Mouse (Mus musculus): ENCODE results near the gene Snupn.

The Snupn gene

DNA sequence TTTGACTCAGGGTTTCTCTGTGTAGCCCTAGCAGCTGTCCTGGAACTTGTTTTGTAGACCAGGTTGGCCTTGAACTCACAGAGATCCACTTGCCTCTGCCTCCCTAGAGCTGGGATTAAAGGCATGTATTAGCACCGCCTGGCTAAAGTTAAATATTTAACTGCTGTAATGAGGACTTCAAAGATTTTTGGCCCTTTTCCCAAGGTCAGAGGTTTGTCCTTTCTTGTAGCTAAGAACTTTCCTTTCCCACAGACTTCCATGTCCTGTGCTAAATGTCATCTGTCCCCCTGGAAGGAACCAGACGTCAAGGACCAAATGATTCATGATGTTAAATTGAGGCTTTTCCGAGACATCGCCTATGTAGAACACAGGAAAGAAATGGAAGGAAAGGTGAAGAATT is 52.3 kb downstream of the Snupn start:
- no peak for DNase-seq (ENCODE audit: low read depth, low spot score)

DNA sequence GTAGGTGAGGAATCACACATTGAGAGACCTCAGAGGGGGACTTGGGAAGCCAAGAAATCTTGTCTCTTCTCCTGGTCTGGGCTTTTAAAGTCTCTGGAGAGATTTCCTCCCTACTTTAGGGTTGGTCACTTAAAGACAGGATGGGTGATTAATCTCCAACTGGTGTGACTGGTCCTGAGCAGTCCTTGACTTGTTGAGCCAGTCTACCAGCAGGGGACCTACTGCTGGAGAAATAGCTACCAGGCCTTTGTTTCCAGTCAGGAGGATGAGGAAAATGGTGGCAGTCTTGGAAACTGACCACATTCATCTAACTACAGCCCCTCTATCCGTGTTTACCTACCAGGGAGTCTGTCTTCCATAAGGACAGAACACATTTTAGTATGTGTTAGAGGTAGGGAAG is 61.7 kb downstream of the Snupn start:
- no peak for DNase-seq (ENCODE audit: low read depth, low spot score)

DNA sequence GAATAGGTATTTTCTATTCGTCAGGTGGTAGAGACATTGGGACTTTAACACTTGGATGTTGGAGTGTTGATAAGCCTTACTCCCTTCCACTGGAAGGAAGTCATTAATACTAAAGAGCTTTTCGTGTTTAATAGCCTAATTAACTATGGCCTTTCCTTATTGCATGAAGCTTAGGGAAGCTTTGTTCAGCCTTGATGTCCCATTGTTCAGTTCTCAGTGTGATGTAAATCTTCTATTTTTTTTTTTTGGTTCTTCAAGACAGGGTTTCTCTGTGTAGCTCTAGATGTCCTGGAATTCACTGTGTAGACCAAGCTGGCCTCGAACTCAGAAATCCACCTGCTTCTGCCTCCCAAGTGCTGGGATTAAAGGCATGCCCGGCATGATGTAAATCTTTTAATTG is 62.2 kb downstream of the Snupn start:
- no peak for DNase-seq (ENCODE audit: low read depth, low spot score)

DNA sequence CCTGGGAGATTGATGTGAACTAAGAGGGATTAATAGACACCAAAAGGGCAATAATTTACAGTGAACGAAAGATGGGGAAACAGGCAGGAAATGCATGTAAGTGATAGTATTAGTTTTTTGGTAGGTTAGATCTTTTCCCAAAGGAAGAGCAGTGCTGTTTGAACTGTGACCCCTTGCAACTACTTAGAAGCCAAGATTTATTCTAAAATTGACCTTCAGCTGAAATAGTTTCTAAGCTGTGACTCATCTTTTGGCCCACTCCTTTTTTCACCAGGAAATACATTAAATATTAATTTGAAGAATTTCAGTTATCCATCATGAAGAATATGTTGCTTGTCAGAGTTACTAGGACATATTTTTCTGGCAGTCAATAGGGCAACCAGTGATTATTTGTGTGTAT is 63.1 kb downstream of the Snupn start:
- DNase-seq (ENCODE audit: low read depth, low spot score), result no peak

DNA sequence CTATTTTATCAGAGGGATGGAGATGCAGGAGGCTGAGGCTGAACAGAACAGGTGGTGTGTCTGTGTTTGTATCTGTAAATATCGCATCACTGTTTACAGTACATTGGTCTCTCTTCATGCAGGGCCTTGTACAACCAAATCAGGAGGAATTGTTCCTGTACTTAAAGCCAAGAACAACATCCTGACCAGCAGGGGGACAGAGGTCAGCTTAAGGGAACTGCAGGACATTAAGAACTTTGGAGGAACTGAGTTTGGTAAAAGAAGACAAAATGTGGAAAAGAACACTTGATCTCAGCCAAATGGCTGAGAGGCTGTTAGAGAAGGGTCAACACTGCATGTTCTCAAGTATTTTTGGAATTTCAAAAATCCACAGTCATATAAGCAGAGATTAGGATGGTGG is 64.1 kb downstream of the Snupn start:
- no peak for DNase-seq (ENCODE audit: low read depth, low spot score)

DNA sequence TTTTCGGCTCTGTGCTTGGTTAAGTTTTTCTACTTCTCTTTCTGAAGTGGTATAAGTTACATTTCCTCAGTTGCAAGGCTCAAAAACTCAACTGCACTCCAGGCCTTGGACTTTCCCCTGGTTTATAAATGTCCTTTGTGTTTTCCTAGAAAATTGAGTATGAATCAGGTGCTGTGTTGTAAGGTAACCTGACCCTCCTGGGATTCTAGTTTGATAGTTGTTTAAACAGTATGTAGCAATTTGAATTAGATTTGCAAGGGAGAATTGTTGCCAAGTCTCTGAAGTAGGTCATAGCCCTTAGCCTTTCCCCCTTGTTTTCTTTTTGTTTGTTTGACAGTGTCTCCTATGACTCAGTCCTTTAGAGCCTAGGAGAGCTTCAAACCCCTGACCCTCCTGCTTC is 67.0 kb downstream of the Snupn start:
- DNase-seq (ENCODE audit: low read depth, low spot score), result no peak

DNA sequence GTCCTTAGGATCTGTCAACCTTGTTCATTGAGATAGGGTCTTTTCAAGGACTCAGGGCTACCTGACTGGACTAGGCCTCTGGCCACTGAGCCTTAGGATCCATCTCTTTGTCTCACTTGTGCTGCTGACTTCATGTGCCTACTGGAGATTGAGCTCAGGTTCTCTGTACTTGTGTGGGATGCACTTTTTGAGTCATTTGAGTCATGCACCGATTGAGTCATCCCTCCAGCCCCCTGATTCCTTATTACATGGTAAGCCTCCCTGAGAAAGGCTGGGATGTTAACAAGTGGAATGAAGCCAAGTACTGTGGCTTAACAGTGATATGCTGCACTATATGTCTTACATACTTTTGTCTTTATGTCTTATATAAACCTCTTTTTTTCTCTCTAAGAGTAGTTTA is 81.1 kb downstream of the Snupn start:
- DNase-seq (ENCODE audit: low read depth, low spot score), result no peak

Measured in retina, postnatal 7 days (tissue).